Mouse (Mus musculus) C2C12 (cell line): ENCODE data around the gene Trpv5.

Source experiments
- CEBPB ChIP-seq: IDR thresholded peaks from one replicate; pipeline ENCODE4 v1.6.1; 2011; ENCODE audit warnings: low read depth, mild to moderate bottlenecking, control low read depth, moderate library complexity
- CTCF ChIP-seq: IDR thresholded peaks from one replicate; pipeline ENCODE4 v1.5.1; 2011; ENCODE audit not compliant: control insufficient read depth, insufficient read depth, insufficient read length
- MAX ChIP-seq: IDR thresholded peaks from one replicate; pipeline ENCODE4 v1.6.1; 2011; ENCODE audit warnings: mild to moderate bottlenecking, control low read depth
- MYOG ChIP-seq: IDR thresholded peaks from one replicate; pipeline ENCODE4 v1.6.1; 2011; ENCODE audit not compliant: control insufficient read depth, insufficient read length; ENCODE audit errors: extremely low read depth

DNA sequence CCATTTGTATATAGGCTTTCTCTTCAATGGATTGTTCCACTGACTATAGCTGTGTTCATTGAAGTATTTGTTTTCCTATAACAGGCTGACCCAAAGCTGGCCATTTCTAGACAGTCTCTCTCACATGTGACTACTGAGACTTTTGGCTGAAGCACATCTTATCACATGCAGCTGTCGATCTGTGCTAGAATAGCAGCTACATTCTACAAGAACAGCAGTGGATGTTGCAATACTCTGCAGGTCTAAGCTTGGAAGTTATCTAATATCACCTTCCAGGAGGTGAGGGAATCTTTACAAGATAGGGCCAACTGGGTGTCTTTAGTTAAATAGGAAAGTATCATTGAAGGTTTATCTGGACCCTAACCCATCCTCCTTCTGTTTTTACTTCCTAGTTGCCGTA is 40.9 kb upstream of the Trpv5 start:
- TF ChIP-seq CTCF: no peak
- no peak for TF ChIP-seq MYOG
- TF ChIP-seq MAX: no peak
- TF ChIP-seq CEBPB: no peak
